Mouse (Mus musculus) neutrophil, adult 5-6 weeks (primary cell): ENCODE results near the gene 6330403K07Rik. TPM values are rescaled to one million over a fixed set of nuclear protein-coding genes. Genes with fewer than 3 reads are reported as not detected.

ENCODE experiments used
- ATAC-seq: fragments of 151-379, 151-347 bp; 2 replicates; pipeline ENCODE4 v1.8.0; 2017; ENCODE audit warnings: mild to moderate bottlenecking, moderate TSS enrichment; ENCODE audit not compliant: insufficient number of reproducible peaks, poor library complexity, low FRiP score, severe bottlenecking; ENCODE audit errors: extremely low read depth
- total RNA-seq: library from RNA; stranded (forward); fragments of 200-1000 nt; gene quantifications from 2 replicates; pipeline ENCODE4 v1.2.3, GENCODE M21; 2017

6330403K07Rik gene
- total RNA-seq, 1 experiment from 2014 or later: not detected

- ATAC-seq: no peak
These were observed 29.6 kb downstream of the 6330403K07Rik start for GRCm38 (mm10) chr11:71003611-71004315.

- no peak for ATAC-seq
These were observed 32.1 kb downstream of the 6330403K07Rik start for GRCm38 (mm10) chr11:71001167-71001566.

GRCm38 (mm10) chr11:70982557-70983228 is 50.6 kb downstream of the 6330403K07Rik start, which contains the start of gene C1qbp:
Gene C1qbp, minus strand, starts transcription at chr11:70983026.
- ATAC-seq: peak; percentile 94

DNA sequence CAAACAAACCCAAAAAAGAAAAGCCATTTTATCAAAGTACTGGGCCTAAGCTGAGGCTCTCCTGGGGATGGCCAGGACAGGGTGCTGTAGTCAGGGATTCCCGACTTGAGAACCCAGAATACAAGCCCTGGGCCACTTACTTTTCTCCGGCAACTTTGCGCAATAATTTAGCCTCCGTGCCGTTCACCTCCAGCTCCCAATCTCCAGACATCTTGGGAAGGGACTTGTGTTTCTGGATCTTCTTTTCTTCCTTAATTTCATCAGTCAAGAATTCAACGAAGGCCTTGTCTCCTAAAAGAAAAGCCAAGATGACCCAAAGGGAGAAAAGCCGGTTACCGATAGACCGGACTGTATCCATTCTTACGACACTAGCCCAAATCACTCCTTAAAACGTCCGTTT is 51.3 kb downstream of the 6330403K07Rik start:
- no peak for ATAC-seq

Other genes with a start within 250 kb of the 6330403K07Rik start
- gene Scimp, start 220.9 kb downstream of the 6330403K07Rik start, total RNA-seq: 15.1 and 25.1 TPM in 2 replicates
- 76.0 and 84.5 TPM in 2 replicates for gene Rabep1, start 188.7 kb downstream of the 6330403K07Rik start, total RNA-seq
- gene Nup88, start 63.5 kb downstream of the 6330403K07Rik start, total RNA-seq: 133 and 141 TPM in 2 replicates
- gene Rpain, start 63.3 kb downstream of the 6330403K07Rik start, total RNA-seq: 45.4 and 55.0 TPM in 2 replicates
- 13.3 and 14.7 TPM in 2 replicates for gene C1qbp, start 50.5 kb downstream of the 6330403K07Rik start, total RNA-seq
- gene Dhx33, start 29.1 kb downstream of the 6330403K07Rik start, total RNA-seq: 20.7 and 21.8 TPM in 2 replicates
- 16.8 and 20.4 TPM in 2 replicates for gene Mis12, start 13.9 kb downstream of the 6330403K07Rik start, total RNA-seq
- gene Derl2, start 13.7 kb downstream of the 6330403K07Rik start, total RNA-seq: 41.1 and 42.6 TPM in 2 replicates
- 9.9 and 12.7 TPM in 2 replicates for gene Nlrp1a, start 111.2 kb upstream of the 6330403K07Rik start, total RNA-seq
- gene Nlrp1b, start 197.2 kb upstream of the 6330403K07Rik start, total RNA-seq: 5.8 and 6.6 TPM in 2 replicates